13 mouse cellular contexts compared by ENCODE assay signal in the genomic region with DNA sequence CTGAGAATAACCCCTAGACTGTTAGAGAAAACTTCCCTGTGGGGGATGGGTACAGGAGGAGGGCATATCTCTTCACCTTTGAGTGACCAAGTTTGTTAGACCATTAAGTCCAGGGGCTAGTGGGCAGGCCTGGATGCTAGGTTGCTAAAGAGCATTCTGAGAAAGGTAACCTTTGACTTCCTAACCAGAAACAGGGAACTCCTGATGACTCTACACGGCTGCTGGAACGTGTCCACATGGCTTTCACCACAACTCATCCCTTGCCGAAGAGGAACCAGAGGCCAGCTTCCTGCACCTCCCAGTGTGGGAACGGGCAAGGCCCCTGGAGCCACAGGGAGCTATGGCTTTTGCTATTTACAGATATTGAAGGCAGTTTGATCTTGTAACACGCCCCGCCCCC. TPM values are rescaled to one million over a fixed set of nuclear protein-coding genes. Genes with fewer than 3 reads are reported as not detected.
DNase-seq lines count a peak whose midpoint lies in the region; ATAC-seq and TF ChIP-seq lines count a peak whose summit lies in the region.
"Had no signal": no experiment of that assay in that cellular context is flagged by ENCODE, and none has a peak within 500 bp of the region (broad histone marks: within the 10 kb centered on the region; RNA-seq: fewer than 3 reads in every experiment).

No protein-coding gene starts in this region.

- peaks cover 21% of the 10 kb centered on the region for H3K36me3 ChIP-seq in liver, adult 2 months (ENCODE audit: control insufficient read depth, insufficient read depth, low read length)
- H3K36me3 ChIP-seq in liver, postnatal 0 days (replicated peaks; ENCODE audit: insufficient read depth, low read length), result no peaks in the 10 kb centered on the region; the same call in 1 of the 2 replicates
- H3K36me3 ChIP-seq in lung, postnatal 0 days (ENCODE audit: insufficient read depth, low read length), result no peaks in the 10 kb centered on the region

- H3K9ac ChIP-seq in liver, adult 2 months (ENCODE audit: low read depth, low read length), result no peak overlapping the region
- H3K9ac ChIP-seq in liver, postnatal 0 days (replicated peaks), result no peak overlapping the region
- H3K9ac ChIP-seq in lung, postnatal 0 days (replicated peaks; ENCODE audit: low read depth), result no peak overlapping the region
- H3K9ac ChIP-seq: forebrain, embryonic 15.5 days; lung, embryonic 15.5 days had no signal

- TF ChIP-seq EP300 in liver, postnatal 0 days (IDR thresholded peaks at IDR 0.05; ENCODE audit: low read depth), result no peak
- TF ChIP-seq EP300 in lung, postnatal 0 days (IDR thresholded peaks at IDR 0.05), result no peak

- no peak for TF ChIP-seq CTCF in liver, adult 2 months (IDR thresholded peaks at IDR 0.05; ENCODE audit: low read depth, low read length)
- no peak for TF ChIP-seq CTCF in liver, postnatal 0 days (IDR thresholded peaks at IDR 0.05; ENCODE audit: low read depth)
- TF ChIP-seq CTCF in lung, postnatal 0 days (IDR thresholded peaks at IDR 0.05), result no peak

- no peak overlapping the region for H3K27ac ChIP-seq in liver, adult 2 months (replicated peaks; ENCODE audit: insufficient read depth, low read depth, low read length)
- H3K27ac ChIP-seq in liver, postnatal 0 days (ENCODE audit: low read depth), result no peak overlapping the region
- no peak overlapping the region for H3K27ac ChIP-seq in lung, postnatal 0 days (ENCODE audit: low read length)
- H3K27ac ChIP-seq: forebrain, embryonic 15.5 days; left cerebral cortex, adult 2 months; lung, embryonic 15.5 days had no signal

- no peak for TF ChIP-seq POLR2A in liver, adult 2 months (IDR thresholded peaks at IDR 0.05; ENCODE audit: extremely low read depth, insufficient read depth, low read length)

- no peaks in the 10 kb centered on the region for H3K9me3 ChIP-seq in liver, postnatal 0 days (ENCODE audit: low read length)
- H3K9me3 ChIP-seq in lung, postnatal 0 days (ENCODE audit: low read length), result no peaks in the 10 kb centered on the region
- H3K9me3 ChIP-seq: forebrain, embryonic 15.5 days; lung, embryonic 15.5 days had no signal

- H3K4me1 ChIP-seq in liver, adult 2 months (ENCODE audit: control insufficient read depth, insufficient read depth, low read length), result peaks cover 9% of the 10 kb centered on the region; the same call in 1 of the 2 replicates
- H3K4me1 ChIP-seq in liver, postnatal 0 days (ENCODE audit: insufficient read depth), result no peaks in the 10 kb centered on the region
- H3K4me1 ChIP-seq in lung, postnatal 0 days (ENCODE audit: insufficient read depth, low read depth, low read length), result peaks cover 11% of the 10 kb centered on the region; the same call in 1 of the 2 replicates

- WGBS in liver, adult 2 months, result 41% methylated on average over 6 of the region's 6 CpGs
- WGBS in liver, postnatal 0 days (ENCODE audit: insufficient replicate concordance), result 45% methylated on average over 6 of the region's 6 CpGs
- WGBS in lung, postnatal 0 days, result 67% methylated on average over 6 of the region's 6 CpGs

- H3K4me3 ChIP-seq in liver, adult 2 months (ENCODE audit: insufficient read depth, low read depth, low read length), result no peak overlapping the region
- no peak overlapping the region for H3K4me3 ChIP-seq in liver, postnatal 0 days (ENCODE audit: low read depth, low read length)
- no peak overlapping the region for H3K4me3 ChIP-seq in lung, postnatal 0 days (ENCODE audit: low read depth, low read length)
- H3K4me3 ChIP-seq: forebrain, embryonic 15.5 days; left cerebral cortex, adult 2 months; lung, embryonic 15.5 days had no signal

- H3K79me2 ChIP-seq in liver, adult 2 months (ENCODE audit: control insufficient read depth, insufficient read depth, low read length), result no peaks in the 10 kb centered on the region; the same call in 1 of the 2 replicates

- peak; percentile 13 to 33 for DNase-seq in adrenal gland, postnatal 36 days
- DNase-seq in adrenal gland, postnatal 25 days, result no peak
- DNase-seq in liver, adult 2 months (ENCODE audit: extremely low read depth, low read depth, low spot score), result peak; percentile 60
- no peak for DNase-seq in liver, postnatal 0 days
- peak; percentile 24 for DNase-seq in heart, postnatal 4 days
- peak; percentile 43 for DNase-seq in lung, postnatal 0 days (ENCODE audit: low spot score)
- DNase-seq in spleen, postnatal 14 days (ENCODE audit: low spot score in 2 of 2), result no peak
- no peak for DNase-seq in ovary, postnatal 10 days (ENCODE audit: low spot score)
- DNase-seq: B cell, adult 2 months; embryo, embryonic 11 days had no signal

- no peak overlapping the region for H3K4me2 ChIP-seq in liver, postnatal 0 days (ENCODE audit: low read depth, low read length)
- no peak overlapping the region for H3K4me2 ChIP-seq in lung, postnatal 0 days (replicated peaks; ENCODE audit: low read depth, low read length)
- H3K4me2 ChIP-seq: forebrain, embryonic 15.5 days; lung, embryonic 15.5 days had no signal

- no peaks in the 10 kb centered on the region for H3K27me3 ChIP-seq in liver, adult 2 months (ENCODE audit: control insufficient read depth, insufficient read depth, low read length)
- no peaks in the 10 kb centered on the region for H3K27me3 ChIP-seq in liver, postnatal 0 days (ENCODE audit: insufficient read depth, low read length)
- no peaks in the 10 kb centered on the region for H3K27me3 ChIP-seq in lung, postnatal 0 days (replicated peaks; ENCODE audit: insufficient read depth, low read length)
- H3K27me3 ChIP-seq: forebrain, embryonic 15.5 days; lung, embryonic 15.5 days had no signal

- no peak for ATAC-seq in liver, postnatal 0 days
- no peak for ATAC-seq in lung, postnatal 0 days

RNA-seq across cellular contexts. Expression of a gene that starts 36.0 kb away (rescaled TPM):
- total RNA-seq in adrenal gland, postnatal 36 days (2021), result 10 to 100 TPM; 13.5 to 13.6 TPM
- total RNA-seq in adrenal gland, postnatal 25 days (2021), result 12.1 and 14.9 TPM in 2 replicates
- 2.2 and 3.2 TPM in 2 replicates for total RNA-seq in liver, adult 2 months (2014; rRNA removed)
- 0.58 and 0.84 TPM in 2 replicates for polyA plus RNA-seq in liver, adult 2 months (2012; rRNA removed)
- polyA plus RNA-seq in liver, postnatal 0 days (2015; fragmentation: Nextera tagmentation; extraction: Ambion mirVana), result 1.1 and 1.4 TPM in 2 replicates
- 10 to 100 TPM; 18.9 to 21.9 TPM for total RNA-seq in heart, postnatal 4 days (2021)
- polyA plus RNA-seq in lung, postnatal 0 days (2015; fragmentation: Nextera tagmentation; extraction: Ambion mirVana), result 14.8 and 15.4 TPM in 2 replicates

Comparison
In these comparisons a context has a peak if more than half of its experiments do, and no peak if none do; other contexts are left out.
1. DNase-seq: peak in adrenal gland, postnatal 36 days (2 of 2), liver, adult 2 months (single experiment), heart, postnatal 4 days (single experiment) and lung, postnatal 0 days (single experiment); none in adrenal gland, postnatal 25 days (single experiment), liver, postnatal 0 days (single experiment), spleen, postnatal 14 days (0 of 2) and ovary, postnatal 10 days (single experiment).